Mouse (Mus musculus): ENCODE measurements around the gene Gtf2h5. TPM values are rescaled to one million over a fixed set of nuclear protein-coding genes. Genes with fewer than 3 reads are reported as not detected.

Gtf2h5 gene
- polyA plus RNA-seq, 1 experiment from 2014 or later = 149 TPM

- no peak overlapping the region for H3K9ac ChIP-seq (ENCODE audit: low read length)
- H3K27ac ChIP-seq (ENCODE audit: low read length) = no peak overlapping the region
- no peak for ATAC-seq (ENCODE audit: insufficient read depth, low FRiP score)
- no peaks in the 10 kb centered on the region for H3K9me3 ChIP-seq (replicated peaks; ENCODE audit: control insufficient read depth, low read length)
- no peak overlapping the region for H3K4me2 ChIP-seq (ENCODE audit: low read depth, low read length)
- H3K4me1 ChIP-seq (ENCODE audit: control insufficient read depth, insufficient read depth, low read length) = no peaks in the 10 kb centered on the region
- WGBS = 87% methylated on average over 2 of the region's 2 CpGs
- peaks cover 12% of the 10 kb centered on the region; the same call in 1 of the 2 replicates for H3K36me3 ChIP-seq (ENCODE audit: control insufficient read depth, insufficient read depth, low read length)
- no peak overlapping the region for H3K4me3 ChIP-seq (replicated peaks; ENCODE audit: low read length)
- H3K27me3 ChIP-seq (ENCODE audit: control insufficient read depth, insufficient read depth, low read length) = no peaks in the 10 kb centered on the region
These were observed 13.6 kb upstream of the Gtf2h5 start for GRCm38 (mm10) chr17:6066021-6066420.

- H3K4me1 ChIP-seq (ENCODE audit: control insufficient read depth, insufficient read depth, low read length) = no peaks in the 10 kb centered on the region
- H3K9me3 ChIP-seq (replicated peaks; ENCODE audit: control insufficient read depth, low read length) = no peaks in the 10 kb centered on the region
- no peak overlapping the region for H3K4me2 ChIP-seq (ENCODE audit: low read depth, low read length)
- no peak for ATAC-seq (ENCODE audit: insufficient read depth, low FRiP score)
- no peak overlapping the region for H3K27ac ChIP-seq (ENCODE audit: low read length)
- H3K9ac ChIP-seq (ENCODE audit: low read length) = no peak overlapping the region
- H3K27me3 ChIP-seq (ENCODE audit: control insufficient read depth, insufficient read depth, low read length) = no peaks in the 10 kb centered on the region
- 94% methylated on average over 7 of the region's 7 CpGs for WGBS
- peaks cover 12% of the 10 kb centered on the region; the same call in 1 of the 2 replicates for H3K36me3 ChIP-seq (ENCODE audit: control insufficient read depth, insufficient read depth, low read length)
- no peak overlapping the region for H3K4me3 ChIP-seq (replicated peaks; ENCODE audit: low read length)
These were observed 12.0 kb upstream of the Gtf2h5 start for GRCm38 (mm10) chr17:6067613-6068012.

- no peak overlapping the region for H3K9ac ChIP-seq (ENCODE audit: low read length)
- no peak overlapping the region for H3K27ac ChIP-seq (ENCODE audit: low read length)
- no peak overlapping the region for H3K4me2 ChIP-seq (ENCODE audit: low read depth, low read length)
- no peaks in the 10 kb centered on the region for H3K4me1 ChIP-seq (ENCODE audit: control insufficient read depth, insufficient read depth, low read length)
- H3K36me3 ChIP-seq (ENCODE audit: control insufficient read depth, insufficient read depth, low read length) = peaks cover 12% of the 10 kb centered on the region; the same call in 1 of the 2 replicates
- no peaks in the 10 kb centered on the region for H3K9me3 ChIP-seq (replicated peaks; ENCODE audit: control insufficient read depth, low read length)
- no peaks in the 10 kb centered on the region for H3K27me3 ChIP-seq (ENCODE audit: control insufficient read depth, insufficient read depth, low read length)
- H3K4me3 ChIP-seq (replicated peaks; ENCODE audit: low read length) = no peak overlapping the region
- WGBS = 87% methylated on average over 6 of the region's 6 CpGs
- ATAC-seq (ENCODE audit: insufficient read depth, low FRiP score) = no peak
These were observed 9.7 kb upstream of the Gtf2h5 start for GRCm38 (mm10) chr17:6069866-6070265.

- no peak for ATAC-seq (ENCODE audit: insufficient read depth, low FRiP score)
- H3K27ac ChIP-seq (ENCODE audit: low read length) = no peak overlapping the region
- WGBS = 77% methylated on average over 7 of the region's 7 CpGs
- no peaks in the 10 kb centered on the region for H3K27me3 ChIP-seq (ENCODE audit: control insufficient read depth, insufficient read depth, low read length)
- no peaks in the 10 kb centered on the region for H3K4me1 ChIP-seq (ENCODE audit: control insufficient read depth, insufficient read depth, low read length)
- H3K9me3 ChIP-seq (replicated peaks; ENCODE audit: control insufficient read depth, low read length) = no peaks in the 10 kb centered on the region
- no peak overlapping the region for H3K4me2 ChIP-seq (ENCODE audit: low read depth, low read length)
- no peaks in the 10 kb centered on the region; the same call in 1 of the 2 replicates for H3K36me3 ChIP-seq (ENCODE audit: control insufficient read depth, insufficient read depth, low read length)
- H3K4me3 ChIP-seq (replicated peaks; ENCODE audit: low read length) = no peak overlapping the region
- H3K9ac ChIP-seq (ENCODE audit: low read length) = no peak overlapping the region
These were observed 6.2 kb upstream of the Gtf2h5 start for GRCm38 (mm10) chr17:6073405-6073804.

GRCm38 (mm10) chr17:6083323-6083890 is 3.8 kb downstream of the Gtf2h5 start:
- H3K27ac ChIP-seq (ENCODE audit: low read length) = no peak overlapping the region
- no peaks in the 10 kb centered on the region for H3K9me3 ChIP-seq (replicated peaks; ENCODE audit: control insufficient read depth, low read length)
- no peak overlapping the region for H3K9ac ChIP-seq (ENCODE audit: low read length)
- H3K4me1 ChIP-seq (ENCODE audit: control insufficient read depth, insufficient read depth, low read length) = peaks cover 8% of the 10 kb centered on the region; the same call in 1 of the 2 replicates
- H3K27me3 ChIP-seq (ENCODE audit: control insufficient read depth, insufficient read depth, low read length) = no peaks in the 10 kb centered on the region
- ATAC-seq (ENCODE audit: insufficient read depth, low FRiP score) = no peak
- no peak overlapping the region for H3K4me3 ChIP-seq (replicated peaks; ENCODE audit: low read length)
- no peak overlapping the region for H3K4me2 ChIP-seq (ENCODE audit: low read depth, low read length)
- WGBS = 79% methylated on average over 5 of the region's 5 CpGs
- H3K36me3 ChIP-seq (ENCODE audit: control insufficient read depth, insufficient read depth, low read length) = peaks cover 5% of the 10 kb centered on the region; the same call in 1 of the 2 replicates

GRCm38 (mm10) chr17:6091604-6092003 is 12.0 kb downstream of the Gtf2h5 start:
- peaks cover 2% of the 10 kb centered on the region; the same call in 1 of the 2 replicates for H3K36me3 ChIP-seq (ENCODE audit: control insufficient read depth, insufficient read depth, low read length)
- H3K27me3 ChIP-seq (ENCODE audit: control insufficient read depth, insufficient read depth, low read length) = no peaks in the 10 kb centered on the region
- no peaks in the 10 kb centered on the region; the same call in 1 of the 2 replicates for H3K4me1 ChIP-seq (ENCODE audit: control insufficient read depth, insufficient read depth, low read length)
- no peaks in the 10 kb centered on the region for H3K9me3 ChIP-seq (replicated peaks; ENCODE audit: control insufficient read depth, low read length)
- H3K27ac ChIP-seq (ENCODE audit: low read length) = no peak overlapping the region
- H3K4me3 ChIP-seq (replicated peaks; ENCODE audit: low read length) = no peak overlapping the region
- ATAC-seq (ENCODE audit: insufficient read depth, low FRiP score) = no peak
- no peak overlapping the region for H3K9ac ChIP-seq (ENCODE audit: low read length)
- H3K4me2 ChIP-seq (ENCODE audit: low read depth, low read length) = no peak overlapping the region
- WGBS = 82% methylated on average over 6 of the region's 6 CpGs

GRCm38 (mm10) chr17:6095579-6095978 is 16.0 kb downstream of the Gtf2h5 start:
- no peak for ATAC-seq (ENCODE audit: insufficient read depth, low FRiP score)
- Histone ChIP-seq H3K27me3 (ENCODE audit: control insufficient read depth, insufficient read depth, low read length) (no peaks in the 10 kb centered on the region), H3K9ac (ENCODE audit: low read length) (no peak overlapping the region), H3K27ac (ENCODE audit: low read length) (no peak overlapping the region), H3K4me3 (replicated peaks; ENCODE audit: low read length) (no peak overlapping the region), H3K9me3 (replicated peaks; ENCODE audit: control insufficient read depth, low read length) (no peaks in the 10 kb centered on the region), H3K36me3 (ENCODE audit: control insufficient read depth, insufficient read depth, low read length) (no peaks in the 10 kb centered on the region), H3K4me2 (ENCODE audit: low read depth, low read length) (no peak overlapping the region), H3K4me1 (ENCODE audit: control insufficient read depth, insufficient read depth, low read length) (no peaks in the 10 kb centered on the region)

- H3K27ac ChIP-seq (ENCODE audit: low read length) = no peak overlapping the region
- no peaks in the 10 kb centered on the region for H3K9me3 ChIP-seq (replicated peaks; ENCODE audit: control insufficient read depth, low read length)
- WGBS = 34% methylated on average over 4 of the region's 4 CpGs
- no peaks in the 10 kb centered on the region for H3K27me3 ChIP-seq (ENCODE audit: control insufficient read depth, insufficient read depth, low read length)
- H3K4me1 ChIP-seq (ENCODE audit: control insufficient read depth, insufficient read depth, low read length) = no peaks in the 10 kb centered on the region
- no peaks in the 10 kb centered on the region for H3K36me3 ChIP-seq (ENCODE audit: control insufficient read depth, insufficient read depth, low read length)
- no peak for ATAC-seq (ENCODE audit: insufficient read depth, low FRiP score)
- no peak overlapping the region for H3K4me3 ChIP-seq (replicated peaks; ENCODE audit: low read length)
- H3K4me2 ChIP-seq (ENCODE audit: low read depth, low read length) = no peak overlapping the region
- no peak overlapping the region for H3K9ac ChIP-seq (ENCODE audit: low read length)
These were observed 18.3 kb downstream of the Gtf2h5 start for GRCm38 (mm10) chr17:6097884-6098283.

- no peaks in the 10 kb centered on the region for H3K27me3 ChIP-seq (ENCODE audit: control insufficient read depth, insufficient read depth, low read length)
These were observed 22.7 kb downstream of the Gtf2h5 start for GRCm38 (mm10) chr17:6102287-6102686.

More at GRCm38 (mm10) chr17:6102287-6102686, 22.7 kb downstream of the Gtf2h5 start:
- Histone ChIP-seq H3K9me3 (replicated peaks; ENCODE audit: control insufficient read depth, low read length) (no peaks in the 10 kb centered on the region), H3K4me3 (replicated peaks; ENCODE audit: low read length) (no peak overlapping the region), H3K4me1 (ENCODE audit: control insufficient read depth, insufficient read depth, low read length) (no peaks in the 10 kb centered on the region), H3K9ac (ENCODE audit: low read length) (no peak overlapping the region), H3K27ac (ENCODE audit: low read length) (no peak overlapping the region), H3K36me3 (ENCODE audit: control insufficient read depth, insufficient read depth, low read length) (no peaks in the 10 kb centered on the region), H3K4me2 (ENCODE audit: low read depth, low read length) (no peak overlapping the region)
- WGBS = 91% methylated on average over 3 of the region's 3 CpGs
- no peak for ATAC-seq (ENCODE audit: insufficient read depth, low FRiP score)
